In genomic region chr16:22572641-22573341, GRCm38 (mm10) we compare ENCODE assay signal across 10 mouse cellular contexts.
A peak's percentile ranks its signal among the peaks of the same experiment; 100 is the strongest.
DNase-seq lines count a peak whose midpoint lies in the region; ATAC-seq and TF ChIP-seq lines count a peak whose summit lies in the region.
"Had no signal": no experiment of that assay in that cellular context is flagged by ENCODE, and none has a peak within 500 bp of the region (broad histone marks: within the 10 kb centered on the region; RNA-seq: fewer than 3 reads in every experiment).

No protein-coding gene starts in this region.

- no peaks in the 10 kb centered on the region for H3K9me3 ChIP-seq in kidney, embryonic 14.5 days (ENCODE audit: control insufficient read depth, low read length)
- H3K9me3 ChIP-seq in limb, embryonic 14.5 days (ENCODE audit: control insufficient read depth, low read length): no peaks in the 10 kb centered on the region

- peak; percentile 82 for ATAC-seq in kidney, embryonic 14.5 days (ENCODE audit: low FRiP score, low TSS enrichment)
- no peak for ATAC-seq in limb, embryonic 14.5 days (ENCODE audit: low FRiP score, low read depth)
- ATAC-seq: CD4-positive, CD25-positive, alpha-beta regulatory T cell, adult 4 months; midbrain, embryonic 16.5 days had no signal

- TF ChIP-seq POLR2A in limb, embryonic 14.5 days (IDR thresholded peaks at IDR 0.05; ENCODE audit: borderline replicate concordance, extremely low read depth, insufficient read depth, insufficient read length): no peak

- H3K36me3 ChIP-seq in kidney, embryonic 14.5 days (ENCODE audit: control insufficient read depth, insufficient read depth, low read length): no peaks in the 10 kb centered on the region
- H3K36me3 ChIP-seq in limb, embryonic 14.5 days (ENCODE audit: control insufficient read depth, insufficient read depth, low read length): no peaks in the 10 kb centered on the region

- H3K4me2 ChIP-seq in kidney, embryonic 14.5 days (replicated peaks; ENCODE audit: low read depth, low read length): peak overlapping the region; percentile 24; the same call in 1 of the 2 replicates
- no peak overlapping the region for H3K4me2 ChIP-seq in limb, embryonic 14.5 days (replicated peaks; ENCODE audit: low read depth, low read length, severe bottlenecking)

- H3K9ac ChIP-seq in kidney, embryonic 14.5 days (ENCODE audit: low read depth, low read length): no peak overlapping the region
- H3K9ac ChIP-seq in limb, embryonic 14.5 days (ENCODE audit: low read depth, low read length, severe bottlenecking): no peak overlapping the region

- no peak overlapping the region for H3K27ac ChIP-seq in kidney, embryonic 14.5 days (ENCODE audit: low read depth, low read length)
- no peak overlapping the region for H3K27ac ChIP-seq in limb, embryonic 14.5 days (replicated peaks; ENCODE audit: low read depth, low read length)

- no peaks in the 10 kb centered on the region for H3K4me1 ChIP-seq in kidney, embryonic 14.5 days (ENCODE audit: control insufficient read depth, insufficient read depth, low read length)
- H3K4me1 ChIP-seq in limb, embryonic 14.5 days (ENCODE audit: control insufficient read depth, insufficient read depth, low read length): no peaks in the 10 kb centered on the region

- no peaks in the 10 kb centered on the region for H3K27me3 ChIP-seq in kidney, embryonic 14.5 days (ENCODE audit: control insufficient read depth, insufficient read depth, low read length)
- H3K27me3 ChIP-seq in limb, embryonic 14.5 days (ENCODE audit: control insufficient read depth, insufficient read depth, low read length): no peaks in the 10 kb centered on the region; the same call in 1 of the 2 replicates

- no peak overlapping the region for H3K4me3 ChIP-seq in kidney, embryonic 14.5 days (ENCODE audit: low read length)
- no peak overlapping the region for H3K4me3 ChIP-seq in limb, embryonic 14.5 days (replicated peaks; ENCODE audit: low read length)

- no peak for DNase-seq in kidney, adult 8-10 months
- DNase-seq in forelimb bud, embryonic 11.5 days (ENCODE audit: low read depth, low spot score): peak; percentile 47
- DNase-seq in limb, embryonic 14.5 days (ENCODE audit: low spot score): peak; percentile 60
- peak; percentile 25 for DNase-seq in testis, postnatal 14 days (ENCODE audit: low spot score)
- no peak for DNase-seq in cerebellum, adult 18-20 months
- no peak for DNase-seq in spleen, postnatal 36 days (ENCODE audit: low spot score in 2 of 2)
- DNase-seq in heart, postnatal 4 days: no peak

- WGBS in kidney, embryonic 14.5 days: 30% methylated on average over 21 of the region's 21 CpGs
- 35% methylated on average over 21 of the region's 21 CpGs for WGBS in limb, embryonic 14.5 days

Comparison
In these comparisons a context has a peak if more than half of its experiments do, and no peak if none do; other contexts are left out.
1. DNase-seq: peak in forelimb bud, embryonic 11.5 days (single experiment), limb, embryonic 14.5 days (single experiment) and testis, postnatal 14 days (single experiment); none in kidney, adult 8-10 months (0 of 2), cerebellum, adult 18-20 months (0 of 2), spleen, postnatal 36 days (0 of 2) and heart, postnatal 4 days (single experiment).